Mouse (Mus musculus) left cerebral cortex, adult 2 months (tissue): ENCODE measurements around the gene Cnp. TPM values are rescaled to one million over a fixed set of nuclear protein-coding genes. Genes with fewer than 3 reads are reported as not detected.
"Not testable (repeated sequence)": the region's sequence is repeated elsewhere in the genome, so short reads cannot be mapped to it uniquely, and the experiment has no call there.

ENCODE experiments used
- DNase-seq, 2 experiments: peaks; one replicate each; pipeline ENCODE4 v3.0.0; 2021 to 2022; ENCODE audit warnings: low spot score in 2 of 2, mixed read lengths in 1 of 2; ENCODE audit errors: extremely low spot score in 1 of 2
- H3K27ac ChIP-seq: fragments of 200-600 bp; 2 replicates; pipeline ENCODE4 v1.8.1; 2022
- H3K4me3 ChIP-seq: fragments of 200-600 bp; 2 replicates; pipeline ENCODE4 v1.8.1; 2022
- CTCF ChIP-seq: fragments of 200-600 bp; IDR thresholded peaks from 2 replicates; pipeline ENCODE4 v1.8.1; 2022; ENCODE audit warnings: antibody characterized with exemption, mild to moderate bottlenecking, moderate library complexity
- intact Hi-C: fragments of 180-260 bp; cut with DNase I; formaldehyde crosslinking; loops from one replicate; pipeline ENCODE4 v1.15.1; 2025
- total RNA-seq, 2 experiments: library from RNA; stranded (reverse); gene quantifications; 2 replicates each; pipeline ENCODE4 v1.2.3; 2021

The Cnp gene
- total RNA-seq, 2 experiments from 2014 or later, result 117 to 121 TPM

DNA sequence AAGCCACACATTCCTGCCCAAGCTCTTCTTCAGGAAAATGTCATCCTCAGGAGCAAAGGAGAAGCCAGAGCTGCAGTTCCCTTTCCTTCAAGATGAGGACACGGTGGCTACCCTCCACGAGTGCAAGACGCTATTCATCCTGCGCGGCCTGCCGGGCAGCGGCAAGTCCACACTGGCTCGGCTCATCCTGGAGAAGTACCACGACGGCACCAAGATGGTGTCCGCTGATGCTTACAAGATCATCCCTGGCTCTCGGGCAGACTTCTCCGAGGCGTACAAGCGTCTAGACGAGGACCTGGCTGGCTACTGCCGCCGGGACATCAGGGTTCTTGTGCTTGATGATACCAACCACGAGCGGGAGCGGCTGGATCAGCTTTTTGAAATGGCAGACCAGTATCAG is 1.6 kb downstream of the Cnp start:
- intact Hi-C loops, result no loop called here
- H3K27ac ChIP-seq, result peak overlapping the region; percentile 85
- DNase-seq, result no peak
- peak overlapping the region; percentile 70 for H3K4me3 ChIP-seq
- no peak for TF ChIP-seq CTCF

DNA sequence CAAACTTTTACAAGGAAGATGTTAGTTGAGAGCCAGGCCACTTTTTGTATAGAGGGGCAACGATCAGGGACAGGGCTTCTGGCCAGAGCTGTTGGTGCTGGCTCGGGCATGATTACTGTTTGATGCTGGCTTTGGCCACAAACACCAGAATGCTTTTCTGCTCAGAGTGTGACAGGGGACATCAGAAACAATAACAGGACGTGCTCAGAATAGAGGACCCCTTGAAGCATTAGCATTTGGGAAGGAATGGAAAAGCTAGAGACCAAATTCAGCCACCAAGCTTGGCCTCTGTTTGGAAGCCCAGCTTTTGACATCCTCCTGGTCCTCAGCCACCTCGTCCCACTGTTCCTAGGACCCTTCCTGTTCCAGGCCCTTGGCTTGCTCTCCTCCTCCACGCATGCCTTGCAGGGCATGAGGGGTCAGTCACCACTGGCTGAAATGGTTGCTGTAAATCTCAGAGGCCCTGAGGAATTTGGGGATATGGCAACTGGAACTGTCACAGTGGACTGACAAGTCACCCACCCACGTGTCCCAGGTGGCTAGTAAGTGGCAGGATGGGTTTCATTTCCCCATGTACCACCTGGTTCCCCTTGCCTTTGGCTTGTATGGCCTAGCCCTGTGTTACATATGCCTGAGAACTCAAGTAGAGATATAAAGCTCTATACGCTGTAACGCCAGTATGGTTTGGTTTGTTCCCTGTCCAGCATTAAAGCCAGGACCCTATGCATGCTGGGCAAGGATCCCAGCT is 3.3 kb downstream of the Cnp start:
- intact Hi-C loops, result loop anchor here (2.0 kb wide), 1 partner anchor 33 kb away; no protein-coding TSS in a partner anchor
- peak overlapping the region; percentile 70 for H3K4me3 ChIP-seq
- H3K27ac ChIP-seq, result peak overlapping the region; percentile 85
- no peak for DNase-seq
- TF ChIP-seq CTCF, result no peak

DNA sequence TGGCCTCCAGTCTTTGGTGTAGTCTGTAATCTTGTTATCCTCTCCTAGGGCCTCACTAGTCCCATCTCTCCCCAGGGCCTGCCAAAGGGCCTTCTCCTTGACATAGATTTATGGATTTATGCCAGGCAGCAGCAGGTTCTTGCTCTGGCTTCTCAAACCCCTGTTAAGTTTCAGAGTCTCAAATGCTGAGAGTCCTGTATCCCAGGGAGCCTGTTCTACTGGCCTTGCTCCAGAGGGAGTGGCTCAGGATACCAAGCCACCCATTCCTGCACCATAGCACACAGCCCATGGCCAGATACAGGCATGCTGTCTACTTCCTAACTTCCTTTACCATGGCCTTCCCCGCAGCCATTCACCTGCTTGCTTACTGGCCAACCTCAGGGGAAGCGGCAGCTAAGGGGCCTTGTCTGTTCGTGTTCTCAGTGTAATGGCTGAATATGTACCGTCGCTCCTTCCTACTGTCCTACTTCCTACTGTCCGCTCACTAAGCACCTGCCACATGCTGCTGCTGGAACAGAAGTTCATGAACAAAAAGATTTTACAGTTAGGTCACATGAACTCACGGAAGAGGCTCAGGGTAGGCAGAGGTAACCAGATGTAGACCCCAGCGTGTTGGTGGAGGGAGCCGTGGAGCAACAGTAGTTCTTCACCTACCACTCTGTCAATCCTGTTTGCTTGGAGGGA is 4.6 kb downstream of the Cnp start:
- Histone ChIP-seq H3K27ac (peak overlapping the region; percentile 11; the same call in 1 of the 2 replicates), H3K4me3 (peak overlapping the region; percentile 19; the same call in 1 of the 2 replicates)
- TF ChIP-seq CTCF, result no peak
- intact Hi-C loops, result loop anchor here (2.0 kb wide), 1 partner anchor 32 kb away; no protein-coding TSS in a partner anchor
- no peak for DNase-seq

DNA sequence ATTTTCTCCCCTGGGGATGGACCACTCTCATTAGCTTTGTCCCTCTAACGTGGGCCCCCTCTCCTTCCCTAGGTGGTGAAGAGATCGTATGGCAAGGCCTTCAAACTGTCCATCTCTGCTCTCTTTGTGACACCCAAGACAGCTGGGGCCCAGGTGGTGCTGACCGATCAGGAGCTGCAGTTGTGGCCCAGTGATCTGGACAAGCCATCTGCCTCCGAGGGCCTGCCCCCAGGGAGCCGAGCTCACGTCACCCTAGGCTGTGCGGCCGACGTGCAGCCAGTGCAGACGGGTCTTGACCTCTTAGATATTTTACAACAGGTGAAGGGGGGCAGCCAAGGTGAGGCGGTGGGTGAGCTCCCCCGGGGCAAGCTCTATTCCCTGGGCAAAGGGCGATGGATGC is 5.6 kb downstream of the Cnp start:
- Histone ChIP-seq H3K4me3 (no peak overlapping the region), H3K27ac (no peak overlapping the region; the same call in 1 of the 2 replicates)
- intact Hi-C loops, result no loop called here
- TF ChIP-seq CTCF, result no peak
- no peak for DNase-seq

DNA sequence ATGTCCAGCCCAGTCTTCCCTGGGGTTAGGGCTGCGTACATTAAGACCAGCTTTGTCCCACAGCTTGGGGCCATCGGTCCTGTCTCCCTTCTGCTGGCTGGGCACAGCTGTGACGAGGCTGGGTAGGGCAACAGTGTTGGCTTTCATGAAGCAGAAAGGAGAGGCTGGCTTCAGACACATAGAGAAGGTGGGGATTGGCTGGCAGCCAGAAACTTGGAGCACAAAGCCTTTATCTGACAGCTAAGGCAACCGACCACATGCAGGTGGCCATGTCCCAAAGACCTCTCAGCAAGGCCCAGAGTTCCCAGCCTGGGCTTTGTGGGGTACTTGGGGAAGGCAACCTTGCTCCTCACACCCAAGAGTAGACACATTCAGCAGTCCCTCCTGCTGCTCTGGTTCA is 7.1 kb downstream of the Cnp start:
- H3K27ac ChIP-seq, result peak overlapping the region; percentile 26; the same call in 1 of the 2 replicates
- no peak overlapping the region for H3K4me3 ChIP-seq
- TF ChIP-seq CTCF, result no peak
- peak; percentile 23 to 49 for DNase-seq
- intact Hi-C loops, result no loop called here

DNA sequence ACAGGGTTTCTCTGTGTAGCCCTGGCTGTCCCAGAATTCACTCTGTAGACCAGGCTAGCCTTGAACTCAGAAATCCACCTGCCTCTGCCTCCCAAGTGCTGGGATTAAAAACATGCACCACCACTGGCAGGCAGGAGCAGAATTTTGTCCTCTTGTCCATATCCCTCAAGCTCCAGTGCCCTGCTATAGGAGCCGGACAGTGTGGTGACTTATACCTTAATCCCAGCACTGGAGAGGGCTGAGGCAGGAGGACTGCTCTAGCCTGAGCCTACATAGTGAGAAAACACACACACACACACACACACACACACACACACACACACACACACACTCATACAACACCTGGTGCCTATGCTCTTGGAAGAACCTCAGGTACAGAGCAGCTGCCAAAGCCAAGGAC is 7.7 kb downstream of the Cnp start:
- DNase-seq, intact Hi-C loops, H3K27ac ChIP-seq, H3K4me3 ChIP-seq: not testable (repeated sequence)

DNA sequence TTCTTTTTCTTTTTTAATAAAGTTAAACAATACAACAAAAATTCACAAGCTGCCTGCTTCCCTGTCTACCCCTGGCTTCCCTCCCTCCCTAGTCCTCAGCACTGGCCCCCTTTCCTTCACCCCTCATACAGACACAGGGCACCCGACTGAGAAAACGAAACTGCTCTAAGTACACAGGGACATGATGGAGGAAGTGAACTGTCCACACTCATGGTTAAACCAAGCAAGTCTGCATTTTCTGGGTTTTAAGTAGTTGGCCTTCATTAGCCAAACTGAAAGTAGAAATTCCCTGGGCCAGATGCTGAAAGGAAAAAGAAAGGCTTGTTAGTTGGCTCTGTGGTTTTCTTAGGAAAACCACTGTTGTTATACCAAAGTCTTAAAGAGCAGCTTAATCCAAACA is 8.1 kb downstream of the Cnp start:
- TF ChIP-seq CTCF, result no peak
- no peak for DNase-seq

DNA sequence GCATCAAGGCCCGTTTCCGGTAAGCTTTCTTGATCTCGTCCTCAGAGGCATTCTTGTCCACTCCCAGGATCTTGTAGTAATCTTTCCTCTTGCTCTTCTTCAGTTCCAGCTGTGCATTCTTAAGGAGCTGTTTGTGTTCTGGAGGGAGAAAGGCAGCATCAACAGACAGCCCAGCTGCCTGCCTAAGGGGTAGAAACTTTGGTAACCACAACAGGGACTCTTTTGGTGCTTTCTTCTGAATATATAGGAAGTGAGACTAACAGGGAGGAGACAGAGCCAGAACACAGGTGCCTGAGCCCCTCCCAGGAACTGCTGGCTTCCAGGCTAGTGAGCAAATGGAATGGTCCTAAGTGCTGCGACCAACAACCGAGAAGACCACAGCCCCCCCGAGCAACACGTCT is 9.9 kb downstream of the Cnp start:
- TF ChIP-seq CTCF, result no peak
- DNase-seq, result no peak
- intact Hi-C loops, result no loop called here
- no peak overlapping the region for H3K4me3 ChIP-seq
- H3K27ac ChIP-seq, result no peak overlapping the region

More for the DNA sequence above, 8.1 kb downstream of the Cnp start:
- no peak overlapping the region for H3K4me3 ChIP-seq
- H3K27ac ChIP-seq, result peak overlapping the region; percentile 32; the same call in 1 of the 2 replicates
- intact Hi-C loops, result no loop called here

DNA sequence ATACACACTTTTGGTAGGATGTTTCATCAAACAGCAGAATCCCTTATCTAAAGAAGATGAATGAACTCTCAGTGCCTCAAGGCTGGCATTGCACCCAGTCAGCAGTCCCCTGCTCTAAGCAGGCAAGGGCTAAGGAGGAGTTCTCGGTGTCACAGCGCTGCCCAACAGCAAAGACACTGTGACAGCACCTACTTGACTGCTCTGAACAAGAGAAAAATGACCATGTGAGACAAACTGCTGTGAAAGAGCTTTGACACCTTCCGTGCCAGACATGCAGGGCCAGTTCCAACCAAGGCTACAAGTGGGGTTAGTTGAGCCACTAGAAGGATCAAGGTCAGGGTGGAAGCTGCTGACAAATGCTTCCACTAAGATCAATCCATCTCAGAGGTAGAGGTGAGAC is 10.4 kb downstream of the Cnp start:
- Histone ChIP-seq H3K27ac (no peak overlapping the region), H3K4me3 (no peak overlapping the region)
- intact Hi-C loops, result no loop called here
- no peak for DNase-seq
- no peak for TF ChIP-seq CTCF

DNA sequence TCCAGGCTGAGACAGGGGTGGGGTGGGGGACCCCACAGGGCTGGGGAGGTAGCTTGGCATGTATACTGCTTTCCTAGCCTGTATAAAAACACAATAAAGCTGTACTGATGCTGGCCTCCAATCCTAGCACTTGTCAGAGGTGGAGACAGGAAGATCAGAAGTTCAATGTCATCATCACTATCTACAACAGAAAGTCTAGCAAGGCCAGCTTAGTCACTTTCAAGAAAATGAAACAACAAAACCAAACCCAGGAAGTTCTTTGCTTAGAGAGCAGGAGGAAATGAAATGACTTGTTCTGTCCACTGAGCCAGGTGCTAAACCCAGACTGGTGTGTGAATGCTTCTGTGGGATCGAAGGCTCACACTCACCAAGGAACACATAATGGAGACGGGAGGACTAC is 13.8 kb downstream of the Cnp start:
- Histone ChIP-seq H3K4me3 (no peak overlapping the region), H3K27ac (no peak overlapping the region)
- no peak for TF ChIP-seq CTCF
- intact Hi-C loops, result no loop called here
- DNase-seq, result no peak

DNA sequence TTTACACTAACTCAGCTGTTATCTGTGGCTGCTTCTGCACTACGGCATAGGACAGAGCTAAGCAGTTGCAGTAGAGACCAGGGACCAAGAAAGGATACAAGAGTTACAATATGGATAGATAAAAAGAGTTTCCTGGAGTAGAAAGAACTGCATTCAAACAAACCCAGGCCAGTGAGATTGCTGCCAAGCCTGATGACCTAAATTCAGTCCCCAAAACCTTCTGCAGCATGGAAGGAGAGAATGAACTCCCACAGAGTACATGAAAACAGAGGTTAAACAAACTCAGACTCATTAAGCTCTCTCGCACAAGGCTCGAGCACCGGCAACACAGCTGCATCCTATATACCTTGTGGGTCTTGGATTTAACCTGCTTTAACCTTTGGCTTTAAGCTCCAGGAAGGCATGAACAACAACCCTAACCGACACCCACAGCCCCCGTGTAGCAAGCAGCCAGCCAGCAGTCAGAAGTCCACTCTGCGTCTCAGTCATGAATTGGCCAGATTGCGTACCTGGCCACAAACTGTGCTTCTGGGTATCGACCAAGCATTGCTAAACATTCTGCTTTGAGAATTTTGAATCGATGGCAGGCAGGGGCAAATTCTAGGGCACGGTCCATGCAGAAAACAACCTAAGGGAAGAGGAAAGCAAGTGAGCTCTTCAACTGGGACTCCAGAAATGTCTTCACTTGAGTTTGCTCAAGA is 17.8 kb downstream of the Cnp start:
- no peak for TF ChIP-seq CTCF
- intact Hi-C loops, result no loop called here
- Histone ChIP-seq H3K4me3 (no peak overlapping the region), H3K27ac (peak overlapping the region; percentile 10; the same call in 1 of the 2 replicates)
- no peak for DNase-seq

DNA sequence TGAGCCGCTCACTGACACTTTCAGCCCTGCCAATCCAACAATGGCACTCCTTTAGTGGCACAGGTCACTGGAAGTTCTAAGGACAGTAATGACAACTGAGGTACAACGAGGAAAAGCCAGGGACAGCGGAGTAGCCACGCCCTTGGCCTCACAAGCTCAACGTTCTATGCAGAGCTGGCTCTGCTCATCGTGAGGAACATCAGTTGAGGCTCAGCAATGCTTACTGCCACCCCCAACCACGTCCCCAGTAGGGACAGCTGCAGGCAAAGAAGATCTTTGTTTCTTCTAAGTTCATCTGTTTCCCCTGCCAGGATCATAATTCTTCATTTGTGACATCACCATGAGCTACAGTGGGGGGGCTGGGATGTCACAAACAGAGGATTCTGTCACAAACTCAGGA is 19.9 kb downstream of the Cnp start:
- Histone ChIP-seq H3K4me3 (no peak overlapping the region), H3K27ac (peak overlapping the region; percentile 44; the same call in 1 of the 2 replicates)
- no peak for DNase-seq
- no peak for TF ChIP-seq CTCF
- intact Hi-C loops, result no loop called here
